Mouse (Mus musculus) cerebellum, adult 11 months (tissue): ENCODE results near the gene Gns.

ENCODE experiments used
- DNase-seq: peaks from one replicate; pipeline ENCODE4 v3.0.0; 2022

The Gns gene

GRCm38 (mm10) chr10:121409717-121410116, 44.8 kb downstream of the Gns start:
- peak; percentile 21 for DNase-seq

GRCm38 (mm10) chr10:121411721-121412455, 47.0 kb downstream of the Gns start:
- DNase-seq, result no peak

- DNase-seq, result no peak
These were observed 47.9 kb downstream of the Gns start for GRCm38 (mm10) chr10:121412824-121413223.

GRCm38 (mm10) chr10:121414127-121414526, 49.2 kb downstream of the Gns start:
- DNase-seq, result no peak

GRCm38 (mm10) chr10:121418835-121419234, 53.9 kb downstream of the Gns start:
- DNase-seq, result no peak

GRCm38 (mm10) chr10:121419640-121420470, 55.0 kb downstream of the Gns start:
- no peak for DNase-seq

GRCm38 (mm10) chr10:121421023-121421422, 56.1 kb downstream of the Gns start:
- DNase-seq, result no peak

GRCm38 (mm10) chr10:121421657-121422290, 56.9 kb downstream of the Gns start:
- DNase-seq, result no peak

- no peak for DNase-seq
These were observed 57.4 kb downstream of the Gns start for GRCm38 (mm10) chr10:121422294-121422693.

GRCm38 (mm10) chr10:121423541-121424349, 58.9 kb downstream of the Gns start:
- DNase-seq, result no peak

- DNase-seq, result no peak
These were observed 59.6 kb downstream of the Gns start for GRCm38 (mm10) chr10:121424455-121424854.

GRCm38 (mm10) chr10:121425079-121425478, 60.2 kb downstream of the Gns start:
- DNase-seq, result no peak

- no peak for DNase-seq
These were observed 60.7 kb downstream of the Gns start for GRCm38 (mm10) chr10:121425506-121426025.

GRCm38 (mm10) chr10:121426458-121427070, 61.7 kb downstream of the Gns start:
- DNase-seq, result no peak

GRCm38 (mm10) chr10:121427136-121427535, 62.2 kb downstream of the Gns start:
- DNase-seq, result no peak

- no peak for DNase-seq
These were observed 63.3 kb downstream of the Gns start for GRCm38 (mm10) chr10:121428011-121428711.

- no peak for DNase-seq
These were observed 64.2 kb downstream of the Gns start for GRCm38 (mm10) chr10:121429089-121429488.

GRCm38 (mm10) chr10:121429581-121429980, 64.7 kb downstream of the Gns start:
- DNase-seq, result no peak

- DNase-seq, result no peak
These were observed 65.2 kb downstream of the Gns start for GRCm38 (mm10) chr10:121429981-121430682.

GRCm38 (mm10) chr10:121430764-121431540, 66.1 kb downstream of the Gns start:
- no peak for DNase-seq
